Mouse (Mus musculus): ENCODE data around the gene Slc6a16. TPM values are rescaled to one million over a fixed set of nuclear protein-coding genes. Genes with fewer than 3 reads are reported as not detected.
A peak's percentile ranks its signal among the peaks of the same experiment; 100 is the strongest.

Gene Slc6a16
- not detected in 2 replicates for polyA plus RNA-seq (2015; fragmentation: Nextera tagmentation; extraction: Ambion mirVana)

GRCm38 (mm10) chr7:45240633-45241388 is at the start of gene Slc6a16:
TSS of gene Slc6a16 (plus strand) at chr7:45241085.
- Histone ChIP-seq H3K9ac (no peak within 1 kb of the TSS), H3K27me3 (peaks cover 9% of the 10 kb centered on the region), H3K4me3 (replicated peaks) (no peak within 1 kb of the TSS), H3K4me2 (peak within 1 kb of the TSS; percentile 36), H3K27ac (replicated peaks) (no peak within 1 kb of the TSS; the same call in 1 of the 2 replicates), H3K9me3 (replicated peaks) (no peaks in the 10 kb centered on the region), H3K36me3 (replicated peaks) (no peaks in the 10 kb centered on the region), H3K4me1 (replicated peaks) (peaks cover 16% of the 10 kb centered on the region)
- WGBS (ENCODE audit: insufficient replicate concordance), result 54% methylated on average over 53 of the region's 53 CpGs
- ATAC-seq (ENCODE audit: insufficient read depth), result no peak

- H3K27me3 ChIP-seq, result peaks cover 87% of the 10 kb centered on the region
- H3K36me3 ChIP-seq (replicated peaks), result no peaks in the 10 kb centered on the region
- no peak overlapping the region for H3K4me2 ChIP-seq
- no peak for ATAC-seq (ENCODE audit: insufficient read depth)
- no peaks in the 10 kb centered on the region for H3K9me3 ChIP-seq (replicated peaks)
- no peak overlapping the region for H3K27ac ChIP-seq (replicated peaks)
- H3K9ac ChIP-seq, result no peak overlapping the region
- H3K4me1 ChIP-seq (replicated peaks), result no peaks in the 10 kb centered on the region
- H3K4me3 ChIP-seq (replicated peaks), result no peak overlapping the region
- WGBS (ENCODE audit: insufficient replicate concordance), result 49% methylated on average over 2 of the region's 2 CpGs
Measured at GRCm38 (mm10) chr7:45191161-45191560, 49.7 kb upstream of the Slc6a16 start.

GRCm38 (mm10) chr7:45191803-45192363 is 49.0 kb upstream of the Slc6a16 start:
- Histone ChIP-seq H3K9ac (no peak overlapping the region), H3K4me1 (replicated peaks) (no peaks in the 10 kb centered on the region), H3K4me2 (no peak overlapping the region), H3K27ac (replicated peaks) (no peak overlapping the region), H3K4me3 (replicated peaks) (no peak overlapping the region), H3K36me3 (replicated peaks) (no peaks in the 10 kb centered on the region), H3K27me3 (peaks cover 87% of the 10 kb centered on the region), H3K9me3 (replicated peaks) (no peaks in the 10 kb centered on the region)
- no peak for ATAC-seq (ENCODE audit: insufficient read depth)
- WGBS (ENCODE audit: insufficient replicate concordance), result 16% methylated on average over 8 of the region's 8 CpGs

- H3K4me1 ChIP-seq (replicated peaks), result no peaks in the 10 kb centered on the region
- no peak overlapping the region for H3K4me3 ChIP-seq (replicated peaks)
- no peak overlapping the region for H3K4me2 ChIP-seq
- 66% methylated on average over 7 of the region's 7 CpGs for WGBS (ENCODE audit: insufficient replicate concordance)
- H3K36me3 ChIP-seq (replicated peaks), result no peaks in the 10 kb centered on the region
- H3K27ac ChIP-seq (replicated peaks), result no peak overlapping the region
- H3K27me3 ChIP-seq, result peaks cover 81% of the 10 kb centered on the region
- no peak overlapping the region for H3K9ac ChIP-seq
- no peak for ATAC-seq (ENCODE audit: insufficient read depth)
- H3K9me3 ChIP-seq (replicated peaks), result no peaks in the 10 kb centered on the region
Measured at GRCm38 (mm10) chr7:45192585-45193310, 48.1 kb upstream of the Slc6a16 start.

GRCm38 (mm10) chr7:45193406-45193805 is 47.5 kb upstream of the Slc6a16 start:
- Histone ChIP-seq H3K27me3 (peaks cover 77% of the 10 kb centered on the region), H3K4me1 (replicated peaks) (no peaks in the 10 kb centered on the region), H3K27ac (replicated peaks) (no peak overlapping the region), H3K36me3 (replicated peaks) (no peaks in the 10 kb centered on the region), H3K4me3 (replicated peaks) (no peak overlapping the region), H3K4me2 (no peak overlapping the region), H3K9ac (no peak overlapping the region), H3K9me3 (replicated peaks) (no peaks in the 10 kb centered on the region)
- 36% methylated on average over 5 of the region's 5 CpGs for WGBS (ENCODE audit: insufficient replicate concordance)
- no peak for ATAC-seq (ENCODE audit: insufficient read depth)

GRCm38 (mm10) chr7:45193871-45194785 is 46.8 kb upstream of the Slc6a16 start:
- no peak for ATAC-seq (ENCODE audit: insufficient read depth)
- Histone ChIP-seq H3K27me3 (peaks cover 76% of the 10 kb centered on the region), H3K4me2 (no peak overlapping the region), H3K36me3 (replicated peaks) (no peaks in the 10 kb centered on the region), H3K9me3 (replicated peaks) (no peaks in the 10 kb centered on the region), H3K4me3 (replicated peaks) (no peak overlapping the region), H3K27ac (replicated peaks) (no peak overlapping the region), H3K9ac (no peak overlapping the region), H3K4me1 (replicated peaks) (no peaks in the 10 kb centered on the region)
- 59% methylated on average over 17 of the region's 17 CpGs for WGBS (ENCODE audit: insufficient replicate concordance)

- H3K9ac ChIP-seq, result no peak overlapping the region
- no peaks in the 10 kb centered on the region for H3K36me3 ChIP-seq (replicated peaks)
- H3K27me3 ChIP-seq, result peaks cover 69% of the 10 kb centered on the region
- no peaks in the 10 kb centered on the region for H3K4me1 ChIP-seq (replicated peaks)
- no peak overlapping the region for H3K4me2 ChIP-seq
- no peak overlapping the region for H3K4me3 ChIP-seq (replicated peaks)
- no peak for ATAC-seq (ENCODE audit: insufficient read depth)
- H3K9me3 ChIP-seq (replicated peaks), result no peaks in the 10 kb centered on the region
- WGBS (ENCODE audit: insufficient replicate concordance), result 52% methylated on average over 13 of the region's 13 CpGs
- H3K27ac ChIP-seq (replicated peaks), result no peak overlapping the region
Measured at GRCm38 (mm10) chr7:45195341-45196175, 45.3 kb upstream of the Slc6a16 start.

GRCm38 (mm10) chr7:45196176-45196535 is 44.7 kb upstream of the Slc6a16 start:
- no peak overlapping the region for H3K4me2 ChIP-seq
- no peaks in the 10 kb centered on the region for H3K4me1 ChIP-seq (replicated peaks)
- peaks cover 64% of the 10 kb centered on the region for H3K27me3 ChIP-seq
- no peak overlapping the region for H3K9ac ChIP-seq
- 58% methylated on average over 4 of the region's 4 CpGs for WGBS (ENCODE audit: insufficient replicate concordance)
- no peaks in the 10 kb centered on the region for H3K36me3 ChIP-seq (replicated peaks)
- no peak overlapping the region for H3K27ac ChIP-seq (replicated peaks)
- ATAC-seq (ENCODE audit: insufficient read depth), result no peak
- no peaks in the 10 kb centered on the region for H3K9me3 ChIP-seq (replicated peaks)
- no peak overlapping the region for H3K4me3 ChIP-seq (replicated peaks)

- no peak overlapping the region for H3K9ac ChIP-seq
- no peak overlapping the region for H3K4me3 ChIP-seq (replicated peaks)
- 41% methylated on average over 5 of the region's 5 CpGs for WGBS (ENCODE audit: insufficient replicate concordance)
Measured at GRCm38 (mm10) chr7:45196994-45197393, 43.9 kb upstream of the Slc6a16 start.

GRCm38 (mm10) chr7:45198435-45198834 is 42.5 kb upstream of the Slc6a16 start:
- no peak overlapping the region for H3K27ac ChIP-seq (replicated peaks)
- H3K36me3 ChIP-seq (replicated peaks), result no peaks in the 10 kb centered on the region
- H3K4me2 ChIP-seq, result no peak overlapping the region
- H3K9me3 ChIP-seq (replicated peaks), result no peaks in the 10 kb centered on the region
- WGBS (ENCODE audit: insufficient replicate concordance), result 8% methylated on average over 5 of the region's 5 CpGs
- H3K9ac ChIP-seq, result no peak overlapping the region
- H3K4me1 ChIP-seq (replicated peaks), result no peaks in the 10 kb centered on the region
- ATAC-seq (ENCODE audit: insufficient read depth), result no peak
- H3K4me3 ChIP-seq (replicated peaks), result no peak overlapping the region
- H3K27me3 ChIP-seq, result peaks cover 50% of the 10 kb centered on the region

More at GRCm38 (mm10) chr7:45196994-45197393, 43.9 kb upstream of the Slc6a16 start:
- Histone ChIP-seq H3K9me3 (replicated peaks) (no peaks in the 10 kb centered on the region), H3K27ac (replicated peaks) (no peak overlapping the region), H3K27me3 (peaks cover 56% of the 10 kb centered on the region), H3K4me1 (replicated peaks) (no peaks in the 10 kb centered on the region), H3K4me2 (no peak overlapping the region), H3K36me3 (replicated peaks) (no peaks in the 10 kb centered on the region)
- ATAC-seq (ENCODE audit: insufficient read depth), result no peak
